Mouse (Mus musculus) forebrain, embryonic 16.5 days (tissue): ENCODE results near the gene Terb2. TPM values are rescaled to one million over a fixed set of nuclear protein-coding genes. Genes with fewer than 3 reads are reported as not detected.
"Not testable (repeated sequence)": the region's sequence is repeated elsewhere in the genome, so short reads cannot be mapped to it uniquely, and the experiment has no call there.

Source experiments
- ATAC-seq: fragments of 200-750 bp; cut with Nextera tagmentation; 2 replicates; pipeline ENCODE4 v1.8.0; 2017; ENCODE audit warnings: mild to moderate bottlenecking, moderate library complexity
- H3K27ac ChIP-seq: fragments of 300-500 bp; sonication (generic); 2 replicates; pipeline ENCODE4 v1.5.1; 2014; ENCODE audit warnings: low read length, control low read depth
- H3K27me3 ChIP-seq: fragments of 300-500 bp; sonication (generic); replicated peaks from 2 replicates; pipeline ENCODE4 v1.6.1; 2014; ENCODE audit warnings: low read length; ENCODE audit not compliant: control insufficient read depth, insufficient read depth
- H3K36me3 ChIP-seq: fragments of 300-500 bp; sonication (generic); 2 replicates; pipeline ENCODE4 v1.6.1; 2014; ENCODE audit not compliant: control insufficient read depth, insufficient read depth
- H3K4me1 ChIP-seq: fragments of 300-500 bp; sonication (generic); replicated peaks from 2 replicates; pipeline ENCODE4 v1.6.1; 2014; ENCODE audit warnings: low read length; ENCODE audit not compliant: control insufficient read depth, insufficient read depth
- H3K4me2 ChIP-seq: fragments of 300-500 bp; sonication (generic); 2 replicates; pipeline ENCODE4 v1.6.1; 2014; ENCODE audit warnings: mild to moderate bottlenecking, low read length, control low read depth
- H3K4me3 ChIP-seq: fragments of 300-500 bp; sonication (generic); replicated peaks from 2 replicates; pipeline ENCODE4 v1.5.1; 2014; ENCODE audit warnings: mild to moderate bottlenecking, low read length, control low read depth
- H3K9ac ChIP-seq: fragments of 300-500 bp; sonication (generic); replicated peaks from 2 replicates; pipeline ENCODE4 v1.6.1; 2014; ENCODE audit warnings: low read depth, low read length, control low read depth
- H3K9me3 ChIP-seq: fragments of 300-500 bp; sonication (generic); 2 replicates; pipeline ENCODE4 v1.6.1; 2016; ENCODE audit warnings: low read length; ENCODE audit not compliant: control insufficient read depth
- WGBS: fragments of 180-500 bp; shearing (Covaris S2); extraction: QIAGEN DNeasy Blood & Tissue Kit; methylation state at CpG from one replicate; pipeline ENCODE4 v1.1.7; 2014; 5-methylcytosine and 5-hydroxymethylcytosine counted together
- polyA plus RNA-seq: library from polyadenylated mRNA; unstranded; fragments of >200 nt; fragmentation: Nextera tagmentation; extraction: Ambion mirVana; gene quantifications from 2 replicates; pipeline ENCODE4 v1.2.1, GENCODE M21; 2015

Gene Terb2
- polyA plus RNA-seq, 1 experiment from 2014 or later = not detected

- H3K27me3 ChIP-seq, H3K4me1 ChIP-seq, H3K9ac ChIP-seq, H3K4me3 ChIP-seq, H3K27ac ChIP-seq, ATAC-seq, H3K9me3 ChIP-seq, H3K36me3 ChIP-seq, H3K4me2 ChIP-seq: not testable (repeated sequence)
- 97% methylated on average over 4 of the region's 4 CpGs for WGBS
These were observed 31.0 kb downstream of the Terb2 start for GRCm38 (mm10) chr2:122217075-122217474.

- no peak overlapping the region for H3K9ac ChIP-seq
- H3K27ac ChIP-seq = no peak overlapping the region
- H3K4me1 ChIP-seq = no peaks in the 10 kb centered on the region
- no peak overlapping the region for H3K4me2 ChIP-seq
- H3K4me3 ChIP-seq = no peak overlapping the region
- 54% methylated on average over 2 of the region's 2 CpGs for WGBS
- no peaks in the 10 kb centered on the region for H3K27me3 ChIP-seq
- no peak for ATAC-seq
- H3K9me3 ChIP-seq = no peaks in the 10 kb centered on the region
- H3K36me3 ChIP-seq = no peaks in the 10 kb centered on the region
These were observed 32.2 kb downstream of the Terb2 start for GRCm38 (mm10) chr2:122218234-122218633.

GRCm38 (mm10) chr2:122221378-122221777 lies 35.3 kb downstream of the Terb2 start:
- no peak overlapping the region for H3K4me3 ChIP-seq
- no peak overlapping the region for H3K9ac ChIP-seq
- H3K9me3 ChIP-seq = no peaks in the 10 kb centered on the region
- H3K27ac ChIP-seq = no peak overlapping the region
- no peaks in the 10 kb centered on the region for H3K4me1 ChIP-seq
- H3K27me3 ChIP-seq = no peaks in the 10 kb centered on the region
- H3K36me3 ChIP-seq = no peaks in the 10 kb centered on the region
- no peak overlapping the region for H3K4me2 ChIP-seq
- no peak for ATAC-seq
- WGBS = 89% methylated on average over 4 of the region's 4 CpGs

GRCm38 (mm10) chr2:122221798-122222197 lies 35.7 kb downstream of the Terb2 start:
- ATAC-seq = no peak
- H3K27me3 ChIP-seq = no peaks in the 10 kb centered on the region
- no peak overlapping the region for H3K4me2 ChIP-seq
- H3K36me3 ChIP-seq = no peaks in the 10 kb centered on the region
- no peak overlapping the region for H3K27ac ChIP-seq
- H3K4me3 ChIP-seq = no peak overlapping the region
- H3K9ac ChIP-seq = no peak overlapping the region
- WGBS = 69% methylated on average over 5 of the region's 5 CpGs
- H3K4me1 ChIP-seq = no peaks in the 10 kb centered on the region
- no peaks in the 10 kb centered on the region for H3K9me3 ChIP-seq

- no peaks in the 10 kb centered on the region for H3K27me3 ChIP-seq
- no peak for ATAC-seq
- no peaks in the 10 kb centered on the region for H3K36me3 ChIP-seq
- H3K4me1 ChIP-seq = no peaks in the 10 kb centered on the region
- no peaks in the 10 kb centered on the region for H3K9me3 ChIP-seq
- WGBS = 95% methylated on average over 5 of the region's 5 CpGs
- no peak overlapping the region for H3K4me3 ChIP-seq
- H3K9ac ChIP-seq = no peak overlapping the region
- H3K4me2 ChIP-seq = no peak overlapping the region
- H3K27ac ChIP-seq = no peak overlapping the region
These were observed 36.2 kb downstream of the Terb2 start for GRCm38 (mm10) chr2:122222272-122222671.

- Histone ChIP-seq H3K36me3 (no peaks in the 10 kb centered on the region), H3K27ac (no peak overlapping the region), H3K4me3 (no peak overlapping the region), H3K9me3 (no peaks in the 10 kb centered on the region), H3K4me1 (no peaks in the 10 kb centered on the region), H3K4me2 (no peak overlapping the region), H3K27me3 (no peaks in the 10 kb centered on the region), H3K9ac (no peak overlapping the region)
- no peak for ATAC-seq
These were observed 37.6 kb downstream of the Terb2 start for GRCm38 (mm10) chr2:122223654-122224053.

GRCm38 (mm10) chr2:122230395-122230794 lies 44.3 kb downstream of the Terb2 start:
- no peaks in the 10 kb centered on the region; the same call in 1 of the 2 replicates for H3K4me1 ChIP-seq
- 91% methylated on average over 6 of the region's 6 CpGs for WGBS

GRCm38 (mm10) chr2:122231616-122232015 lies 45.5 kb downstream of the Terb2 start:
- Histone ChIP-seq H3K9me3 (no peaks in the 10 kb centered on the region), H3K4me2 (no peak overlapping the region), H3K4me1 (no peaks in the 10 kb centered on the region; the same call in 1 of the 2 replicates), H3K36me3 (no peaks in the 10 kb centered on the region), H3K4me3 (no peak overlapping the region), H3K27ac (no peak overlapping the region), H3K9ac (no peak overlapping the region), H3K27me3 (no peaks in the 10 kb centered on the region)
- WGBS = 77% methylated on average over 9 of the region's 9 CpGs
- ATAC-seq = no peak

More at GRCm38 (mm10) chr2:122230395-122230794, 44.3 kb downstream of the Terb2 start:
- Histone ChIP-seq H3K27ac (no peak overlapping the region), H3K4me3 (no peak overlapping the region), H3K4me2 (no peak overlapping the region), H3K9me3 (no peaks in the 10 kb centered on the region), H3K27me3 (no peaks in the 10 kb centered on the region), H3K36me3 (no peaks in the 10 kb centered on the region), H3K9ac (no peak overlapping the region)
- no peak for ATAC-seq

- peak; percentile 0; the same call in 1 of the 2 replicates for ATAC-seq
- Histone ChIP-seq H3K9me3 (no peaks in the 10 kb centered on the region), H3K4me1 (no peaks in the 10 kb centered on the region; the same call in 1 of the 2 replicates), H3K36me3 (no peaks in the 10 kb centered on the region), H3K9ac (no peak overlapping the region), H3K27ac (no peak overlapping the region), H3K4me3 (no peak overlapping the region), H3K27me3 (no peaks in the 10 kb centered on the region), H3K4me2 (no peak overlapping the region)
- 58% methylated on average over 5 of the region's 5 CpGs for WGBS
These were observed 47.3 kb downstream of the Terb2 start for GRCm38 (mm10) chr2:122233341-122233740.
